Mouse (Mus musculus): ENCODE measurements around the gene Neu3. TPM values are rescaled to one million over a fixed set of nuclear protein-coding genes. Genes with fewer than 3 reads are reported as not detected.

The Neu3 gene
- polyA plus RNA-seq, 1 experiment from 2014 or later = 2.5 TPM

- Histone ChIP-seq H3K4me2 (ENCODE audit: low read length) (no peak overlapping the region), H3K4me1 (ENCODE audit: control insufficient read depth, insufficient read depth, low read length) (no peaks in the 10 kb centered on the region), H3K4me3 (ENCODE audit: low read depth, low read length) (no peak overlapping the region), H3K36me3 (ENCODE audit: control insufficient read depth, insufficient read depth, low read length) (peaks cover 20% of the 10 kb centered on the region), H3K27me3 (ENCODE audit: control insufficient read depth, insufficient read depth, low read depth, low read length) (no peaks in the 10 kb centered on the region), H3K27ac (ENCODE audit: low read length) (no peak overlapping the region), H3K9me3 (replicated peaks; ENCODE audit: control insufficient read depth, low read length, poor library complexity, severe bottlenecking) (no peaks in the 10 kb centered on the region), H3K9ac (ENCODE audit: low read depth, low read length) (no peak overlapping the region)
- WGBS = 96% methylated on average over 8 of the region's 8 CpGs
- no peak for ATAC-seq
Observed at GRCm38 (mm10) chr7:99845533-99846236, 17.5 kb upstream of the Neu3 start.

- 91% methylated on average over 3 of the region's 3 CpGs for WGBS
- Histone ChIP-seq H3K4me1 (ENCODE audit: control insufficient read depth, insufficient read depth, low read length) (no peaks in the 10 kb centered on the region), H3K36me3 (ENCODE audit: control insufficient read depth, insufficient read depth, low read length) (peaks cover 28% of the 10 kb centered on the region), H3K27ac (ENCODE audit: low read length) (no peak overlapping the region), H3K9me3 (replicated peaks; ENCODE audit: control insufficient read depth, low read length, poor library complexity, severe bottlenecking) (no peaks in the 10 kb centered on the region), H3K9ac (ENCODE audit: low read depth, low read length) (no peak overlapping the region), H3K4me2 (ENCODE audit: low read length) (no peak overlapping the region), H3K27me3 (ENCODE audit: control insufficient read depth, insufficient read depth, low read depth, low read length) (no peaks in the 10 kb centered on the region), H3K4me3 (ENCODE audit: low read depth, low read length) (no peak overlapping the region)
- ATAC-seq = no peak
Observed at GRCm38 (mm10) chr7:99838241-99838640, 10.0 kb upstream of the Neu3 start.

GRCm38 (mm10) chr7:99837358-99838071 is 9.3 kb upstream of the Neu3 start:
- Histone ChIP-seq H3K4me3 (ENCODE audit: low read depth, low read length) (no peak overlapping the region), H3K4me1 (ENCODE audit: control insufficient read depth, insufficient read depth, low read length) (no peaks in the 10 kb centered on the region), H3K27ac (ENCODE audit: low read length) (no peak overlapping the region), H3K9ac (ENCODE audit: low read depth, low read length) (no peak overlapping the region), H3K27me3 (ENCODE audit: control insufficient read depth, insufficient read depth, low read depth, low read length) (no peaks in the 10 kb centered on the region), H3K4me2 (ENCODE audit: low read length) (no peak overlapping the region), H3K36me3 (ENCODE audit: control insufficient read depth, insufficient read depth, low read length) (peaks cover 28% of the 10 kb centered on the region), H3K9me3 (replicated peaks; ENCODE audit: control insufficient read depth, low read length, poor library complexity, severe bottlenecking) (no peaks in the 10 kb centered on the region)
- no peak for ATAC-seq
- WGBS = 84% methylated on average over 6 of the region's 6 CpGs

GRCm38 (mm10) chr7:99836781-99837180 is 8.6 kb upstream of the Neu3 start:
- H3K36me3 ChIP-seq (ENCODE audit: control insufficient read depth, insufficient read depth, low read length) = peaks cover 28% of the 10 kb centered on the region
- H3K9ac ChIP-seq (ENCODE audit: low read depth, low read length) = no peak overlapping the region
- ATAC-seq = no peak
- no peak overlapping the region for H3K27ac ChIP-seq (ENCODE audit: low read length)
- H3K4me3 ChIP-seq (ENCODE audit: low read depth, low read length) = no peak overlapping the region
- H3K4me2 ChIP-seq (ENCODE audit: low read length) = no peak overlapping the region
- no peaks in the 10 kb centered on the region for H3K4me1 ChIP-seq (ENCODE audit: control insufficient read depth, insufficient read depth, low read length)
- WGBS = 63% methylated on average over 4 of the region's 4 CpGs
- H3K9me3 ChIP-seq (replicated peaks; ENCODE audit: control insufficient read depth, low read length, poor library complexity, severe bottlenecking) = no peaks in the 10 kb centered on the region
- H3K27me3 ChIP-seq (ENCODE audit: control insufficient read depth, insufficient read depth, low read depth, low read length) = no peaks in the 10 kb centered on the region

GRCm38 (mm10) chr7:99834314-99834853 is 6.2 kb upstream of the Neu3 start:
- no peak overlapping the region for H3K4me2 ChIP-seq (ENCODE audit: low read length)
- H3K9ac ChIP-seq (ENCODE audit: low read depth, low read length) = no peak overlapping the region
- peaks cover 15% of the 10 kb centered on the region for H3K36me3 ChIP-seq (ENCODE audit: control insufficient read depth, insufficient read depth, low read length)
- H3K27me3 ChIP-seq (ENCODE audit: control insufficient read depth, insufficient read depth, low read depth, low read length) = no peaks in the 10 kb centered on the region
- 88% methylated on average over 5 of the region's 5 CpGs for WGBS
- H3K27ac ChIP-seq (ENCODE audit: low read length) = no peak overlapping the region
- H3K4me1 ChIP-seq (ENCODE audit: control insufficient read depth, insufficient read depth, low read length) = no peaks in the 10 kb centered on the region
- H3K4me3 ChIP-seq (ENCODE audit: low read depth, low read length) = no peak overlapping the region
- no peak for ATAC-seq
- no peaks in the 10 kb centered on the region for H3K9me3 ChIP-seq (replicated peaks; ENCODE audit: control insufficient read depth, low read length, poor library complexity, severe bottlenecking)

GRCm38 (mm10) chr7:99833846-99834222 is 5.6 kb upstream of the Neu3 start:
- H3K4me3 ChIP-seq (ENCODE audit: low read depth, low read length) = no peak overlapping the region
- no peak overlapping the region for H3K27ac ChIP-seq (ENCODE audit: low read length)
- H3K9ac ChIP-seq (ENCODE audit: low read depth, low read length) = no peak overlapping the region
- H3K27me3 ChIP-seq (ENCODE audit: control insufficient read depth, insufficient read depth, low read depth, low read length) = no peaks in the 10 kb centered on the region
- H3K4me1 ChIP-seq (ENCODE audit: control insufficient read depth, insufficient read depth, low read length) = no peaks in the 10 kb centered on the region
- peaks cover 11% of the 10 kb centered on the region for H3K36me3 ChIP-seq (ENCODE audit: control insufficient read depth, insufficient read depth, low read length)
- no peak overlapping the region for H3K4me2 ChIP-seq (ENCODE audit: low read length)
- H3K9me3 ChIP-seq (replicated peaks; ENCODE audit: control insufficient read depth, low read length, poor library complexity, severe bottlenecking) = no peaks in the 10 kb centered on the region
- WGBS = 88% methylated on average over 2 of the region's 2 CpGs
- no peak for ATAC-seq

GRCm38 (mm10) chr7:99833115-99833845 is 5.1 kb upstream of the Neu3 start:
- H3K36me3 ChIP-seq (ENCODE audit: control insufficient read depth, insufficient read depth, low read length) = peaks cover 9% of the 10 kb centered on the region
- no peak overlapping the region for H3K9ac ChIP-seq (ENCODE audit: low read depth, low read length)
- no peak overlapping the region for H3K4me2 ChIP-seq (ENCODE audit: low read length)
- no peak for ATAC-seq
- H3K27ac ChIP-seq (ENCODE audit: low read length) = no peak overlapping the region
- no peaks in the 10 kb centered on the region for H3K27me3 ChIP-seq (ENCODE audit: control insufficient read depth, insufficient read depth, low read depth, low read length)
- no peak overlapping the region for H3K4me3 ChIP-seq (ENCODE audit: low read depth, low read length)
- no peaks in the 10 kb centered on the region for H3K4me1 ChIP-seq (ENCODE audit: control insufficient read depth, insufficient read depth, low read length)
- WGBS = 86% methylated on average over 5 of the region's 5 CpGs
- no peaks in the 10 kb centered on the region for H3K9me3 ChIP-seq (replicated peaks; ENCODE audit: control insufficient read depth, low read length, poor library complexity, severe bottlenecking)

- 68% methylated on average over 6 of the region's 6 CpGs for WGBS
- Histone ChIP-seq H3K4me2 (ENCODE audit: low read length) (no peak overlapping the region), H3K4me3 (ENCODE audit: low read depth, low read length) (no peak overlapping the region), H3K9ac (ENCODE audit: low read depth, low read length) (no peak overlapping the region), H3K27me3 (ENCODE audit: control insufficient read depth, insufficient read depth, low read depth, low read length) (no peaks in the 10 kb centered on the region), H3K36me3 (ENCODE audit: control insufficient read depth, insufficient read depth, low read length) (no peaks in the 10 kb centered on the region), H3K4me1 (ENCODE audit: control insufficient read depth, insufficient read depth, low read length) (no peaks in the 10 kb centered on the region), H3K9me3 (replicated peaks; ENCODE audit: control insufficient read depth, low read length, poor library complexity, severe bottlenecking) (no peaks in the 10 kb centered on the region), H3K27ac (ENCODE audit: low read length) (no peak overlapping the region)
- no peak for ATAC-seq
Observed at GRCm38 (mm10) chr7:99826096-99826495, 2.1 kb downstream of the Neu3 start.

- no peak overlapping the region for H3K27ac ChIP-seq (ENCODE audit: low read length)
Observed at GRCm38 (mm10) chr7:99825511-99825910, 2.7 kb downstream of the Neu3 start.

More at GRCm38 (mm10) chr7:99825511-99825910, 2.7 kb downstream of the Neu3 start:
- H3K4me3 ChIP-seq (ENCODE audit: low read depth, low read length) = no peak overlapping the region
- no peak overlapping the region for H3K9ac ChIP-seq (ENCODE audit: low read depth, low read length)
- H3K4me2 ChIP-seq (ENCODE audit: low read length) = no peak overlapping the region
- ATAC-seq = no peak
- H3K4me1 ChIP-seq (ENCODE audit: control insufficient read depth, insufficient read depth, low read length) = no peaks in the 10 kb centered on the region
- H3K36me3 ChIP-seq (ENCODE audit: control insufficient read depth, insufficient read depth, low read length) = no peaks in the 10 kb centered on the region
- no peaks in the 10 kb centered on the region for H3K9me3 ChIP-seq (replicated peaks; ENCODE audit: control insufficient read depth, low read length, poor library complexity, severe bottlenecking)
- H3K27me3 ChIP-seq (ENCODE audit: control insufficient read depth, insufficient read depth, low read depth, low read length) = no peaks in the 10 kb centered on the region
- 82% methylated on average over 9 of the region's 9 CpGs for WGBS

Data from midbrain, embryonic 16.5 days (tissue).